Mouse (Mus musculus): ENCODE measurements around the gene Rps6ka2. TPM values are rescaled to one million over a fixed set of nuclear protein-coding genes. Genes with fewer than 3 reads are reported as not detected.

Rps6ka2 gene
- total and polyA plus RNA-seq, 2 experiments from 2014 or later, result 15.4 to 38.9 TPM

DNA sequence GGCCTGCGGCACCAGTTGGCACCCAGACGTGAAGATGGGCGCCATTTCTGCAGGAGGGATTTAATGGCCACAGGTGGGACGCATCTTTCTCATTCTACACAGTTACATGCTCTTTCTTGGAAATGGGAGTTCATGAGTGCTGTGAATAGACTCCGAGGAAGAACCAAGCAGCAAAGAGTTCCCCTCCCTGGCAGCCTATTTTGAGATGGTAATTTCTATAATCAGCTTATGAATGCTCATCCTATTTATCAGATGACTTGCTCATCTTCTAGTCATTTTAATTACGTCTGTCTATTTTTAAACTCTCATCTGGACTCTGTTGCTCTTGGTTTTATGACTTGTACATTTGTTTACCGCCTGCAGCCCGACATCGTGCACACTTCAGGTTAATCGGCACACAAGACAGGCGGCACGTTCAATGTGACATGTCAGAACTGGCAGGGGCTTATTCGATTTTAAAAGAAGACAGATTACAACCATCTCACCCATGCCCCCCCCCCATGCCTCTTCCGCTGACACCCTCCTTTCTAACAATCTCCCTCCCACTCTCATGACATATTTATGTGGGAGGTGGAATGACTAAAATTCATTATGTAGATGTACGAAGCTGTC lies 88.9 kb downstream of the Rps6ka2 start:
- WGBS, result 74% methylated on average over 15 of the region's 15 CpGs
- Histone ChIP-seq H3K4me1 (ENCODE audit: insufficient read depth, low read length) (no peaks in the 10 kb centered on the region), H3K4me3 (ENCODE audit: low read length) (no peak overlapping the region), H3K27me3 (ENCODE audit: insufficient read depth, low read length) (no peaks in the 10 kb centered on the region), H3K27ac (no peak overlapping the region), H3K4me2 (ENCODE audit: low read depth, low read length) (no peak overlapping the region), H3K9me3 (ENCODE audit: low read length) (no peaks in the 10 kb centered on the region), H3K9ac (replicated peaks; ENCODE audit: low read length) (no peak overlapping the region), H3K36me3 (ENCODE audit: insufficient read depth, low read length) (0 out of 2 replicates have a peak, but pooled peaks cover 6% of the 10 kb centered on the region)
- no peak for ATAC-seq
- no peak for TF ChIP-seq CTCF (IDR thresholded peaks at IDR 0.05; ENCODE audit: low read depth)
- DNase-seq (ENCODE audit: low spot score), result no peak

GRCm38 (mm10) chr17:7260360-7260759 lies 90.4 kb downstream of the Rps6ka2 start:
- no peak for ATAC-seq

DNA sequence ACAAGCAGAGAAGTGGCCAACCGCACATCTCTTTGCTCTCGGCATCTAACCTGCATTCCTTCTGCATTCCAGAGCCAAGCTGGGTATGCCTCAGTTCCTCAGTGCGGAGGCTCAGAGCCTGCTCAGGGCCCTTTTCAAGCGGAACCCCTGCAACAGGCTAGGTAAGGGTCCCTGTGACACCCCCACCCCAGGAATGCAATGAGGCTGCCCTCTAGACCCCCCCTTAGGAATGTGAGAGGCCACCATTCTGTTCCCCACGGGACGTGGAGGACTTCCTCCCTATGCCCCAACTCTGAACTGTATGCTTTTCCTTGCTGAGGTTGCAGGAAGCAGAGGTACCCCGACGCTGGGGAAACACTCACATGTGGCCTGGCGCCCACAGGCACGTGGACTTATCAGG lies 92.1 kb downstream of the Rps6ka2 start:
- WGBS, result 52% methylated on average over 10 of the region's 10 CpGs
- no peaks in the 10 kb centered on the region for H3K27me3 ChIP-seq (ENCODE audit: insufficient read depth, low read length)
- no peak overlapping the region for H3K4me2 ChIP-seq (ENCODE audit: low read depth, low read length)
- H3K9ac ChIP-seq (replicated peaks; ENCODE audit: low read length), result no peak overlapping the region
- no peak for ATAC-seq
- TF ChIP-seq CTCF (IDR thresholded peaks at IDR 0.05; ENCODE audit: low read depth), result no peak
- no peaks in the 10 kb centered on the region for H3K9me3 ChIP-seq (ENCODE audit: low read length)
- no peak overlapping the region; the same call in 1 of the 2 replicates for H3K27ac ChIP-seq
- H3K4me3 ChIP-seq (ENCODE audit: low read length), result no peak overlapping the region
- no peaks in the 10 kb centered on the region for H3K36me3 ChIP-seq (ENCODE audit: insufficient read depth, low read length)
- H3K4me1 ChIP-seq (ENCODE audit: insufficient read depth, low read length), result peaks cover 4% of the 10 kb centered on the region; the same call in 1 of the 2 replicates
- no peak for DNase-seq (ENCODE audit: low spot score)

More at GRCm38 (mm10) chr17:7260360-7260759, 90.4 kb downstream of the Rps6ka2 start:
- H3K9me3 ChIP-seq (ENCODE audit: low read length), result no peaks in the 10 kb centered on the region
- H3K4me3 ChIP-seq (ENCODE audit: low read length), result no peak overlapping the region
- no peak for DNase-seq (ENCODE audit: low spot score)
- no peak overlapping the region for H3K4me2 ChIP-seq (ENCODE audit: low read depth, low read length)
- WGBS, result 74% methylated on average over 10 of the region's 10 CpGs
- H3K27ac ChIP-seq, result no peak overlapping the region
- no peak for TF ChIP-seq CTCF (IDR thresholded peaks at IDR 0.05; ENCODE audit: low read depth)
- H3K4me1 ChIP-seq (ENCODE audit: insufficient read depth, low read length), result no peaks in the 10 kb centered on the region
- no peaks in the 10 kb centered on the region for H3K27me3 ChIP-seq (ENCODE audit: insufficient read depth, low read length)
- no peak overlapping the region for H3K9ac ChIP-seq (replicated peaks; ENCODE audit: low read length)
- no peaks in the 10 kb centered on the region for H3K36me3 ChIP-seq (ENCODE audit: insufficient read depth, low read length)

GRCm38 (mm10) chr17:7262620-7263019 lies 92.7 kb downstream of the Rps6ka2 start:
- ATAC-seq, result no peak
- no peak for TF ChIP-seq CTCF (IDR thresholded peaks at IDR 0.05; ENCODE audit: low read depth)

DNA sequence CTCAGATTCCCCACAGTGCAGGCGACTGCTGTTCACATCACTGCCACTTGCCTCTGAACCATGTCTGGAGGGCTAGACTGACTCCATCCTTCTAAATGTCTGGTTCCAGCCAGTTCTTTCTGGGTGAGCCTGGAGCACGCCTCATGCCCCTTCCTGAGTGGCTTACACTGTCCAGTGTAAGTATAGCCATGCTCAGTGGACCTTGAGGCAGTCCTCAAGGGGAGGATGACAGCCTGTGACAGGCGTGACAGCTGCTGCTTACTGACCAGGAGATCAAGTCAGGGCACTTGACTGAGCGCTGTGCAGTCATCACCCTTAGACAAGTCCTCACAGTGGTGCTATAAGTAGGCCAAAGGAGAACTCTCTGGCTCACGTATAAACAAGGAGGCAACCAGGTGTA lies 94.7 kb downstream of the Rps6ka2 start:
- no peak for DNase-seq (ENCODE audit: low spot score)
- no peak for TF ChIP-seq CTCF (IDR thresholded peaks at IDR 0.05; ENCODE audit: low read depth)
- Histone ChIP-seq H3K36me3 (ENCODE audit: insufficient read depth, low read length) (no peaks in the 10 kb centered on the region), H3K9ac (replicated peaks; ENCODE audit: low read length) (no peak overlapping the region), H3K27ac (no peak overlapping the region), H3K4me2 (ENCODE audit: low read depth, low read length) (no peak overlapping the region), H3K4me3 (ENCODE audit: low read length) (no peak overlapping the region), H3K9me3 (ENCODE audit: low read length) (no peaks in the 10 kb centered on the region), H3K4me1 (ENCODE audit: insufficient read depth, low read length) (peaks cover 4% of the 10 kb centered on the region; the same call in 1 of the 2 replicates), H3K27me3 (ENCODE audit: insufficient read depth, low read length) (no peaks in the 10 kb centered on the region)
- peak; percentile 33; the same call in 1 of the 2 replicates for ATAC-seq
- 74% methylated on average over 5 of the region's 5 CpGs for WGBS

More at GRCm38 (mm10) chr17:7262620-7263019, 92.7 kb downstream of the Rps6ka2 start:
- Histone ChIP-seq H3K36me3 (ENCODE audit: insufficient read depth, low read length) (no peaks in the 10 kb centered on the region), H3K27ac (no peak overlapping the region), H3K9ac (replicated peaks; ENCODE audit: low read length) (no peak overlapping the region), H3K9me3 (ENCODE audit: low read length) (no peaks in the 10 kb centered on the region), H3K4me3 (ENCODE audit: low read length) (no peak overlapping the region), H3K4me1 (ENCODE audit: insufficient read depth, low read length) (peaks cover 4% of the 10 kb centered on the region; the same call in 1 of the 2 replicates), H3K4me2 (ENCODE audit: low read depth, low read length) (no peak overlapping the region), H3K27me3 (ENCODE audit: insufficient read depth, low read length) (no peaks in the 10 kb centered on the region)
- no peak for DNase-seq (ENCODE audit: low spot score)
- 85% methylated on average over 4 of the region's 4 CpGs for WGBS

DNA sequence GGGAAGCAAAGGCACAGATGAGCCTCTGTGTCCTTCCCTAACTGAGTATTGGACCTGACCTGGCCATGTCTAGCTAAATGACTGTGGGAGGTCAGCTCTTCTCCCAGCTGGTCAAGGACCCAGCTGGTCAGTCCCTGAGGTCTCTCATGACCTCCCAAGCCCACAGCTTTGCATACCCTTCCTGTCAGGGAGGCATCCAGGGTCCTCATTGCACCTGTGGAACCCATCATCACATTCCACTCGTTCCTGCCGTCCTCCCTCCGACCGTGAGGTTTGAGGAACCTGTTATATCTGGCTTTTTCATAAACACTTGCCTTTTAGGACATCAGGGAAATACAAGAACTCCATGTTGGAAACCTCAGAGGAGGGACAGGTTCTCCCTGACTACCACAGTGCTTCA lies 95.4 kb downstream of the Rps6ka2 start:
- DNase-seq (ENCODE audit: low spot score) (no peak), ATAC-seq (no peak)
- H3K4me1 ChIP-seq (ENCODE audit: insufficient read depth, low read length), result peaks cover 4% of the 10 kb centered on the region; the same call in 1 of the 2 replicates
- H3K4me2 ChIP-seq (ENCODE audit: low read depth, low read length), result no peak overlapping the region
- WGBS, result 77% methylated on average over 4 of the region's 4 CpGs
- no peaks in the 10 kb centered on the region for H3K9me3 ChIP-seq (ENCODE audit: low read length)
- no peak for TF ChIP-seq CTCF (IDR thresholded peaks at IDR 0.05; ENCODE audit: low read depth)
- peak overlapping the region; percentile 8; the same call in 1 of the 2 replicates for H3K27ac ChIP-seq
- H3K27me3 ChIP-seq (ENCODE audit: insufficient read depth, low read length), result no peaks in the 10 kb centered on the region
- no peaks in the 10 kb centered on the region for H3K36me3 ChIP-seq (ENCODE audit: insufficient read depth, low read length)
- H3K4me3 ChIP-seq (ENCODE audit: low read length), result no peak overlapping the region
- no peak overlapping the region for H3K9ac ChIP-seq (replicated peaks; ENCODE audit: low read length)

- Histone ChIP-seq H3K9me3 (ENCODE audit: low read length) (no peaks in the 10 kb centered on the region), H3K4me3 (ENCODE audit: low read length) (no peak overlapping the region), H3K27ac (peak overlapping the region; percentile 8), H3K36me3 (ENCODE audit: insufficient read depth, low read length) (no peaks in the 10 kb centered on the region), H3K4me1 (ENCODE audit: insufficient read depth, low read length) (peaks cover 4% of the 10 kb centered on the region; the same call in 1 of the 2 replicates), H3K9ac (replicated peaks; ENCODE audit: low read length) (no peak overlapping the region), H3K4me2 (ENCODE audit: low read depth, low read length) (no peak overlapping the region), H3K27me3 (ENCODE audit: insufficient read depth, low read length) (no peaks in the 10 kb centered on the region)
- ATAC-seq, result no peak
- no peak for TF ChIP-seq CTCF (IDR thresholded peaks at IDR 0.05; ENCODE audit: low read depth)
- WGBS, result 30% methylated on average over 12 of the region's 12 CpGs
- peak; percentile 60 for DNase-seq (ENCODE audit: low spot score)
Observed at GRCm38 (mm10) chr17:7265705-7266368, 95.9 kb downstream of the Rps6ka2 start.
